In the genomic region with DNA sequence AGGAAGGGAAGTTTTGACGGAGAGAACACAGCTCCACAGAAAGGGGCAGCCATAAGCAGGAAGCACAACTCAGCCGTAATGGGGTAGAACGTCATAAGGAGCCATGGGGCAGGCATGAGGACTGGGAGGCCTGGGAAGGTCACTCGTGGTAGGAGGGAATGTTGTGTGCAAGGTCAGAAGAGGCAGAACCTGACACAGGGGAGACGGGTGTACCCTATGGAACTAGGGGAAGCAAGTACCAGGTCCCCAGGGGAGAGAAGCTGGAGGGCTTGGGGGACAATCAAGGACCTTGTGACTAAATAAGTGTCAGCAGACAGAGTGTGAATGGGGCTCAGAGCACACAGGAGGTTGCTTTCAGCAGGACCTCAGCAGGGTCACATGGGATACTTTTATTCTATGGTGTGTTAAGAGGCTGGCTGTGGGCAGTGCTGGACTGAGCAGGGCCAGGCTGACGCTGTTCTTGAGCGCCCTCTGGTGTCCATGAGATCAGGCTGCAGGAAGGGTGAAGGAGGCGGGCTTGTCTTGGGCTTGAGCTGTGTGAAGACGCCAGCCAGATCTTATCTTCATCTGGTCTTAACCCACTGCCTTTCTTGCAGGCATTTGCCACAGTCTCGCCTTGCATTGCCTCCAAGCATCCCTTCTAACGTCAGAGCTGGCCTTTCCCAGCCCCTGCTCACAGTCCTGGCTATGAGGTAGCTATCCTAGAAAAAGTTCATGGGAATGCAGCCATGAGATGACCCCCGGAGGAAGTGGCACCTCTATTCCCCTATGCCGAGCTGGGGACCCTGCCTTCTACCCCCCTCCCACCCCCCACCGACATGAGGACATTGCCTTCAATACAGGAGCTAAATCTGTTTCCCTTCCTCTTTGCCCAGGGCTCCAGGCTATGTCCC, we compare ENCODE assay signal across 7 mouse cellular contexts. TPM values are rescaled to one million over a fixed set of nuclear protein-coding genes. Genes with fewer than 3 reads are reported as not detected.
DNase-seq lines count a peak whose midpoint lies in the region.

No protein-coding gene starts in this region.

- H3K27me3 ChIP-seq in megakaryocyte, embryonic 14.5 days (replicated peaks) = peaks cover 22% of the 10 kb centered on the region

- H3K4me1 ChIP-seq in megakaryocyte, embryonic 14.5 days = peaks cover 19% of the 10 kb centered on the region

- H3K9me3 ChIP-seq in megakaryocyte, embryonic 14.5 days = no peaks in the 10 kb centered on the region

- intact Hi-C loops in left cerebral cortex, postnatal 10 days (cut with DNase I) = no loop called here

- DNase-seq in adipocyte (ENCODE audit: low spot score) = peak; percentile 66
- peak; percentile 12 for DNase-seq in cerebellum, adult 9-11 months
- DNase-seq in frontal cortex, postnatal 25 days (ENCODE audit: low spot score in 2 of 2) = peak; percentile 37 to 50
- peak; percentile 72 for DNase-seq in induced T-regulatory cell, adult 2 months (ENCODE audit: low read depth)
- peak; percentile 50 to 76 for DNase-seq in left cerebral cortex, postnatal 10 days (ENCODE audit: extremely low spot score in 1 of 2, low spot score in 2 of 2)
- peak; percentile 70 for DNase-seq in right cerebral cortex, postnatal 14 days

- H3K4me3 ChIP-seq in megakaryocyte, embryonic 14.5 days (replicated peaks) = peak overlapping the region; percentile 43

- no peaks in the 10 kb centered on the region for H3K36me3 ChIP-seq in megakaryocyte, embryonic 14.5 days (replicated peaks; ENCODE audit: low read length)

RNA-seq across cellular contexts. Expression of a gene that starts 13.7 kb away (rescaled TPM):
- not detected for total RNA-seq in left cerebral cortex, postnatal 10 days (2021)
- not detected in 2 replicates for polyA plus RNA-seq in megakaryocyte, embryonic 14.5 days (2012; ENCODE audit: insufficient read depth, low replicate concordance)

RNA-seq across cellular contexts. Expression of a gene that starts 30.7 kb away (rescaled TPM):
- total RNA-seq in left cerebral cortex, postnatal 10 days (2021) = not detected
- not detected in 2 replicates for polyA plus RNA-seq in megakaryocyte, embryonic 14.5 days (2012; ENCODE audit: insufficient read depth, low replicate concordance)

RNA-seq across cellular contexts. Expression of a gene that starts 38.8 kb away (rescaled TPM):
- not detected for total RNA-seq in left cerebral cortex, postnatal 10 days (2021)
- polyA plus RNA-seq in megakaryocyte, embryonic 14.5 days (2012; ENCODE audit: insufficient read depth, low replicate concordance) = not detected in 2 replicates

RNA-seq across cellular contexts. Expression of a gene that starts 46.7 kb away (rescaled TPM):
- total RNA-seq in left cerebral cortex, postnatal 10 days (2021) = not detected
- not detected in 2 replicates for polyA plus RNA-seq in megakaryocyte, embryonic 14.5 days (2012; ENCODE audit: insufficient read depth, low replicate concordance)

RNA-seq across cellular contexts. Expression of a gene that starts 56.1 kb away (rescaled TPM):
- not detected for total RNA-seq in left cerebral cortex, postnatal 10 days (2021)
- polyA plus RNA-seq in megakaryocyte, embryonic 14.5 days (2012; ENCODE audit: insufficient read depth, low replicate concordance) = not detected in 2 replicates

Comparison
In these comparisons a context has a peak if more than half of its experiments do, and no peak if none do; other contexts are left out.
1. Peak in every context shown above with its lines: DNase-seq and H3K4me3 ChIP-seq.
2. DNase-seq: peak in every context shown above with its lines; median percentile 72 in induced T-regulatory cell, adult 2 months; 70 in right cerebral cortex, postnatal 14 days; 66 in adipocyte; 63 in left cerebral cortex, postnatal 10 days; 44 in frontal cortex, postnatal 25 days; 12 in cerebellum, adult 9-11 months.